Mouse (Mus musculus) adrenal gland, postnatal 10 days (tissue): ENCODE results near the gene Medag. TPM values are rescaled to one million over a fixed set of nuclear protein-coding genes. Genes with fewer than 3 reads are reported as not detected.

Experiments
- total RNA-seq, 2 experiments: library from RNA; stranded (reverse); gene quantifications; 2 replicates each; pipeline ENCODE4 v1.2.3; 2021

Gene Medag
- total RNA-seq, 2 experiments from 2014 or later: 7.0 to 7.2 TPM

Other genes starting within 250 kb of the Medag start
- 10 to 100 TPM; 29.1 to 30.9 TPM for gene Uspl1, start 227.4 kb upstream of the Medag start, total RNA-seq
- 100 to 1,000 TPM; 186 to 230 TPM for gene Hmgb1, start 227.3 kb upstream of the Medag start, total RNA-seq
- 10 to 100 TPM; 10.3 to 15.3 TPM for gene Alox5ap, start 147.0 kb upstream of the Medag start, total RNA-seq
- under 1 TPM in 1 of 2 experiments, not detected in 1; 0.55 TPM for gene Tex26, start 27.9 kb downstream of the Medag start, total RNA-seq
- under 1 TPM in 1 of 2 experiments, not detected in 1; 0.09 TPM for gene Wdr95, start 116.9 kb downstream of the Medag start, total RNA-seq
- 10 to 100 TPM; 30.1 to 35.3 TPM for gene Hsph1, start 224.6 kb downstream of the Medag start, total RNA-seq